Mouse (Mus musculus) kidney, postnatal 36 days (tissue): ENCODE results near the gene Chrna3.

Source experiments
- DNase-seq, 2 experiments: peaks; one replicate each; pipeline ENCODE4 v3.0.0; 2021 to 2022; ENCODE audit warnings: mixed read lengths in 2 of 2

Gene Chrna3

GRCm38 (mm10) chr9:55026275-55026663, at the start of gene Chrna3:
TSS of gene Chrna3 (minus strand) at chr9:55026562.
- peak in 1 of 2 experiments; percentile 20 for DNase-seq

GRCm38 (mm10) chr9:55067965-55068265, 41.6 kb upstream of the Chrna3 start:
- no peak for DNase-seq

GRCm38 (mm10) chr9:55067260-55067964, 41.0 kb upstream of the Chrna3 start:
- no peak for DNase-seq

- DNase-seq: no peak
Observed at GRCm38 (mm10) chr9:55065241-55065640, 38.9 kb upstream of the Chrna3 start.

GRCm38 (mm10) chr9:55058067-55058466, 31.7 kb upstream of the Chrna3 start:
- peak; percentile 48 to 55 for DNase-seq

- peak in 1 of 2 experiments; percentile 39 for DNase-seq
Observed at GRCm38 (mm10) chr9:55055386-55055930, 29.1 kb upstream of the Chrna3 start.

GRCm38 (mm10) chr9:55048211-55048880, 22.0 kb upstream of the Chrna3 start, which contains the start of gene Chrnb4:
TSS of gene Chrnb4 (minus strand) at chr9:55048779.
- DNase-seq: no peak

- no peak for DNase-seq
Observed at GRCm38 (mm10) chr9:55046764-55047163, 20.4 kb upstream of the Chrna3 start.

- no peak for DNase-seq
Observed at GRCm38 (mm10) chr9:55045001-55045400, 18.6 kb upstream of the Chrna3 start.

GRCm38 (mm10) chr9:55043688-55044087, 17.3 kb upstream of the Chrna3 start:
- DNase-seq: no peak

- DNase-seq: no peak
Observed at GRCm38 (mm10) chr9:55041389-55041788, 15.0 kb upstream of the Chrna3 start.

GRCm38 (mm10) chr9:55039983-55040382, 13.6 kb upstream of the Chrna3 start:
- DNase-seq: no peak

- DNase-seq: no peak
Observed at GRCm38 (mm10) chr9:55038948-55039347, 12.6 kb upstream of the Chrna3 start.

GRCm38 (mm10) chr9:55031435-55032167, 5.2 kb upstream of the Chrna3 start:
- DNase-seq: no peak

- DNase-seq: no peak
Observed at GRCm38 (mm10) chr9:55025534-55026274, 658 bp downstream of the Chrna3 start.

GRCm38 (mm10) chr9:55023902-55024583, 2.3 kb downstream of the Chrna3 start:
- peak; percentile 72 to 92 for DNase-seq

- no peak for DNase-seq
Observed at GRCm38 (mm10) chr9:55023326-55023725, 3.0 kb downstream of the Chrna3 start.

GRCm38 (mm10) chr9:55016926-55017325, 9.4 kb downstream of the Chrna3 start:
- no peak for DNase-seq

GRCm38 (mm10) chr9:55010588-55011350, 15.6 kb downstream of the Chrna3 start:
- no peak for DNase-seq

- DNase-seq: no peak
Observed at GRCm38 (mm10) chr9:55009692-55010091, 16.7 kb downstream of the Chrna3 start.

- DNase-seq: no peak
Observed at GRCm38 (mm10) chr9:55003609-55004008, 22.8 kb downstream of the Chrna3 start.
